Mouse (Mus musculus) brain, embryonic 14.5 days (tissue): ENCODE results near the gene Dnase1l3. TPM values are rescaled to one million over a fixed set of nuclear protein-coding genes. Genes with fewer than 3 reads are reported as not detected.

Experiments used
- DNase-seq: peaks from one replicate; pipeline ENCODE4 v3.0.0-alpha.2; 2011; ENCODE audit warnings: low read depth
- CTCF ChIP-seq: fragments of 200-500 bp; IDR thresholded peaks from 2 replicates; pipeline ENCODE4 v1.5.1; 2012; ENCODE audit warnings: inconsistent platforms, mild to moderate bottlenecking, moderate library complexity, borderline replicate concordance; ENCODE audit not compliant: insufficient read depth, insufficient read length; ENCODE audit errors: extremely low read depth
- POLR2A ChIP-seq: fragments of 200-500 bp; IDR thresholded peaks from 2 replicates; pipeline ENCODE4 v1.6.1; 2012; ENCODE audit warnings: mild to moderate bottlenecking, inconsistent platforms, borderline replicate concordance; ENCODE audit not compliant: poor library complexity, insufficient read depth, insufficient read length, severe bottlenecking; ENCODE audit errors: extremely low read depth
- polyA plus RNA-seq: library from polyadenylated mRNA; depleted of rRNA; stranded (reverse); fragments of >200 nt; gene quantifications from 2 replicates; pipeline ENCODE4 v1.2.3, GENCODE M21; 2012

Dnase1l3 gene
- polyA plus RNA-seq, 1 experiment: 0.07 TPM

GRCm38 (mm10) chr14:7963160-7963559 is 31.2 kb downstream of the Dnase1l3 start:
- no peak for DNase-seq
- no peak for TF ChIP-seq CTCF
- no peak for TF ChIP-seq POLR2A

GRCm38 (mm10) chr14:7962626-7963025 is 31.7 kb downstream of the Dnase1l3 start:
- DNase-seq: no peak
- TF ChIP-seq POLR2A (no peak), CTCF (no peak)

GRCm38 (mm10) chr14:7961714-7962113 is 32.7 kb downstream of the Dnase1l3 start:
- TF ChIP-seq POLR2A (no peak), CTCF (no peak)
- DNase-seq: peak; percentile 39

- TF ChIP-seq CTCF: peak; percentile 52; the same call in 1 of the 2 replicates
- TF ChIP-seq POLR2A: no peak
- peak; percentile 55 for DNase-seq
Observed at GRCm38 (mm10) chr14:7960616-7961015, 33.8 kb downstream of the Dnase1l3 start.

GRCm38 (mm10) chr14:7957049-7957448 is 37.3 kb downstream of the Dnase1l3 start, which contains the start of gene Gm45521:
Gene Gm45521 (plus strand): TSS chr14:7957288.
- DNase-seq: peak; percentile 52
- TF ChIP-seq CTCF (no peak), POLR2A (no peak)

- TF ChIP-seq CTCF: no peak
- TF ChIP-seq POLR2A: no peak
- no peak for DNase-seq
Observed at GRCm38 (mm10) chr14:7956427-7956826, 37.9 kb downstream of the Dnase1l3 start.

GRCm38 (mm10) chr14:7954071-7954471 is 40.3 kb downstream of the Dnase1l3 start:
- peak; percentile 45 for DNase-seq
- TF ChIP-seq POLR2A (no peak), CTCF (no peak)

- TF ChIP-seq POLR2A (no peak), CTCF (no peak)
- DNase-seq: no peak
Observed at GRCm38 (mm10) chr14:7952610-7953254, 41.6 kb downstream of the Dnase1l3 start.

- no peak for TF ChIP-seq CTCF
- TF ChIP-seq POLR2A: no peak
- no peak for DNase-seq
Observed at GRCm38 (mm10) chr14:7951234-7951633, 43.1 kb downstream of the Dnase1l3 start.

- DNase-seq: no peak
- TF ChIP-seq CTCF (no peak), POLR2A (no peak)
Observed at GRCm38 (mm10) chr14:7945261-7945660, 49.1 kb downstream of the Dnase1l3 start.

- TF ChIP-seq CTCF (peak; percentile 8; the same call in 1 of the 2 replicates), POLR2A (no peak)
- no peak for DNase-seq
Observed at GRCm38 (mm10) chr14:7944349-7945039, 49.9 kb downstream of the Dnase1l3 start.

- TF ChIP-seq POLR2A: no peak
- no peak for TF ChIP-seq CTCF
- no peak for DNase-seq
Observed at GRCm38 (mm10) chr14:7943801-7944135, 50.6 kb downstream of the Dnase1l3 start.
